Comparison of ENCODE assay signal across 8 mouse cellular contexts in the genomic region with DNA sequence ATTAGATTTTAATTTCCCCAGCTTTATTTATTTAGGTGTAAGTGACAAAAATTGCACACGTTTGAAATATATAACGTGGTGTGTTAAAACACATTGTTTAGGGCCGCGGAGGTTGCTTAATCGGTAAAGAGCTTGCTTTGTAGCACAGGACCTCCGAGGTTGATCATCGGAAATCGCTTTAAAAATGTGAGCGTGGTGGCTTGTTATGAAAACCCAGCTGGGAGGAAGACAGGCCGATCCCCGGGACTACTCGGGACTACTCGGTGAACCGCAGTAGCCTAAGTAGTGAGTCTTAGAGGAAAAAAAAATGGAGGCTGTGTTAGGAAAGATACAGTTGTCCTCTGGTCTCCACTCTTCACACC. TPM values are rescaled to one million over a fixed set of nuclear protein-coding genes. Genes with fewer than 3 reads are reported as not detected.
DNase-seq lines count a peak whose midpoint lies in the region; ATAC-seq and TF ChIP-seq lines count a peak whose summit lies in the region.

No protein-coding gene starts in this region.

- TF ChIP-seq CTCF in MEL (IDR thresholded peaks at IDR 0.05 in 2 of 3, conservative IDR thresholded peaks at IDR 0.05 in 1 of 3; ENCODE audit: control insufficient read depth in 1 of 3, insufficient read depth in 1 of 3, low read depth in 2 of 3, low read length in 3 of 3, poor library complexity in 1 of 3, severe bottlenecking in 1 of 3) = no peak

- 2% methylated on average over 14 of the region's 14 CpGs for WGBS in heart, embryonic 15.5 days
- WGBS in hindbrain, embryonic 11.5 days = 1% methylated on average over 14 of the region's 14 CpGs
- WGBS in midbrain, embryonic 13.5 days = 4% methylated on average over 14 of the region's 14 CpGs

- no peaks in the 10 kb centered on the region for H3K27me3 ChIP-seq in heart, embryonic 15.5 days
- H3K27me3 ChIP-seq in MEL (ENCODE audit: control insufficient read depth in 1 of 2, insufficient read depth in 2 of 2, low read length in 2 of 2) = no peaks in the 10 kb centered on the region
- no peaks in the 10 kb centered on the region for H3K27me3 ChIP-seq in hindbrain, embryonic 11.5 days (ENCODE audit: control insufficient read depth, insufficient read depth, low read length)
- H3K27me3 ChIP-seq in midbrain, embryonic 13.5 days = no peaks in the 10 kb centered on the region

- H3K36me3 ChIP-seq in heart, embryonic 15.5 days = no peaks in the 10 kb centered on the region
- peaks cover 0 to 23% of the 10 kb centered on the region in 2 experiments; a peak in 3 of 4 replicates for H3K36me3 ChIP-seq in MEL (ENCODE audit: control insufficient read depth in 1 of 2, insufficient read depth in 2 of 2, low read length in 2 of 2)
- H3K36me3 ChIP-seq in hindbrain, embryonic 11.5 days (ENCODE audit: control insufficient read depth, insufficient read depth, low read length) = no peaks in the 10 kb centered on the region
- peaks cover 2% of the 10 kb centered on the region; the same call in 1 of the 2 replicates for H3K36me3 ChIP-seq in midbrain, embryonic 13.5 days

- peak overlapping the region; percentile 81; the same call in 1 of the 2 replicates for H3K27ac ChIP-seq in heart, embryonic 15.5 days
- H3K27ac ChIP-seq in MEL (ENCODE audit: control insufficient read depth, low read depth, low read length) = peak overlapping the region; percentile 96
- H3K27ac ChIP-seq in hindbrain, embryonic 11.5 days (ENCODE audit: low read depth, low read length) = no peak overlapping the region
- H3K27ac ChIP-seq in midbrain, embryonic 13.5 days = peak overlapping the region; percentile 70

- H3K4me2 ChIP-seq in heart, embryonic 15.5 days = peak overlapping the region; percentile 80
- H3K4me2 ChIP-seq in hindbrain, embryonic 11.5 days (replicated peaks; ENCODE audit: low read depth, low read length) = peak overlapping the region; percentile 42
- peak overlapping the region; percentile 80 for H3K4me2 ChIP-seq in midbrain, embryonic 13.5 days (replicated peaks)

- no peak for TF ChIP-seq RAD21 in MEL (IDR thresholded peaks at IDR 0.05; ENCODE audit: low read depth, low read length)

- peaks cover 34% of the 10 kb centered on the region for H3K79me2 ChIP-seq in MEL (ENCODE audit: control insufficient read depth, insufficient read depth, low read length, poor library complexity)

- no peak for TF ChIP-seq EP300 in MEL (IDR thresholded peaks at IDR 0.05; ENCODE audit: low read depth in 1 of 2, low read length in 2 of 2)

- H3K9me3 ChIP-seq in heart, embryonic 15.5 days (replicated peaks) = no peaks in the 10 kb centered on the region
- no peaks in the 10 kb centered on the region for H3K9me3 ChIP-seq in MEL (replicated peaks; ENCODE audit: insufficient read depth, low read length)
- H3K9me3 ChIP-seq in hindbrain, embryonic 11.5 days (ENCODE audit: control insufficient read depth, low read length) = no peaks in the 10 kb centered on the region
- no peaks in the 10 kb centered on the region for H3K9me3 ChIP-seq in midbrain, embryonic 13.5 days

- peaks cover 29% of the 10 kb centered on the region for H3K4me1 ChIP-seq in heart, embryonic 15.5 days (replicated peaks)
- peaks cover 14 to 15% of the 10 kb centered on the region in 2 experiments for H3K4me1 ChIP-seq in MEL (ENCODE audit: control insufficient read depth in 1 of 2, insufficient read depth in 2 of 2, low read length in 2 of 2)
- H3K4me1 ChIP-seq in hindbrain, embryonic 11.5 days (replicated peaks; ENCODE audit: control insufficient read depth, insufficient read depth, low read length) = no peaks in the 10 kb centered on the region; the same call in 1 of the 2 replicates
- H3K4me1 ChIP-seq in midbrain, embryonic 13.5 days (replicated peaks) = peaks cover 28% of the 10 kb centered on the region

- peak overlapping the region; percentile 60 for H3K9ac ChIP-seq in heart, embryonic 15.5 days
- peak overlapping the region; percentile 90 for H3K9ac ChIP-seq in MEL (ENCODE audit: control insufficient read depth, low read depth, low read length, poor library complexity, severe bottlenecking)
- peak overlapping the region; percentile 53 for H3K9ac ChIP-seq in hindbrain, embryonic 11.5 days (ENCODE audit: low read depth, low read length)
- peak overlapping the region; percentile 77 for H3K9ac ChIP-seq in midbrain, embryonic 13.5 days (replicated peaks)

- DNase-seq in heart, adult 18-20 months = no peak
- peak; percentile 62 for DNase-seq in MEL (ENCODE audit: low read depth, low spot score)
- DNase-seq in hindbrain, embryonic 11.5 days (ENCODE audit: low spot score) = peak; percentile 44
- no peak for DNase-seq in cerebellum, postnatal 10 days
- no peak for DNase-seq in cerebellum, postnatal 4 days (ENCODE audit: low spot score in 2 of 2)
- DNase-seq in adrenal gland, postnatal 25 days = no peak

- H3K4me3 ChIP-seq in heart, embryonic 15.5 days = peak overlapping the region; percentile 73
- H3K4me3 ChIP-seq in MEL (ENCODE audit: control insufficient read depth in 1 of 2, insufficient read depth in 1 of 2, low read depth in 2 of 2, low read length in 2 of 2) = peak overlapping the region; percentile 73 to 96
- peak overlapping the region; percentile 44 for H3K4me3 ChIP-seq in hindbrain, embryonic 11.5 days (ENCODE audit: low read depth, low read length)
- H3K4me3 ChIP-seq in midbrain, embryonic 13.5 days (replicated peaks) = peak overlapping the region; percentile 72

- TF ChIP-seq POLR2A in MEL (IDR thresholded peaks at IDR 0.05; ENCODE audit: control insufficient read depth in 1 of 2, insufficient read depth in 1 of 2, low read depth in 1 of 2, low read length in 2 of 2, poor library complexity in 1 of 2) = no peak

- ATAC-seq in heart, embryonic 15.5 days (replicated peaks; ENCODE audit: insufficient number of reproducible peaks, insufficient read depth, low FRiP score, low read depth) = no peak
- no peak for ATAC-seq in hindbrain, embryonic 11.5 days (ENCODE audit: low FRiP score)
- no peak for ATAC-seq in midbrain, embryonic 13.5 days

TF ChIP-seq in MEL, 35 proteins besides CTCF, POLR2A, EP300 and RAD21 (continues in another document):
- no peak for TF ChIP-seq POLR2AphosphoS2 (IDR thresholded peaks at IDR 0.05; ENCODE audit: low read length)
- TF ChIP-seq SMC3 (IDR thresholded peaks at IDR 0.05; ENCODE audit: low read depth, low read length) = no peak
- TF ChIP-seq ZC3H11A (IDR thresholded peaks at IDR 0.05; ENCODE audit: low read depth, low read length) = no peak
- TF ChIP-seq NRF1 (IDR thresholded peaks at IDR 0.05; ENCODE audit: insufficient read depth, low read depth, low read length, poor library complexity, severe bottlenecking) = no peak

RNA-seq across cellular contexts. Expression of gene Prr3, which starts 14.8 kb away (rescaled TPM):
- 13.7 and 20.4 TPM in 2 replicates for polyA plus RNA-seq in heart, embryonic 15.5 days (2015; fragmentation: Nextera tagmentation; extraction: Ambion mirVana)
- 1 to 10 TPM; 3.3 to 3.4 TPM for total RNA-seq in heart, adult 18-20 months (2021)
- 12.2 and 13.8 TPM in 2 replicates for total RNA-seq in MEL (2012; rRNA removed)
- 10 to 100 TPM in 1 of 2 experiments, not detected in 1; 48.1 TPM for polyA plus RNA-seq in MEL (2012; ENCODE audit: insufficient read depth in 1 of 2, insufficient read length in 2 of 2, low read depth in 1 of 2, low replicate concordance in 2 of 2, missing spikeins in 1 of 2)
- polyA plus RNA-seq in hindbrain, embryonic 11.5 days (2014; fragmentation: Nextera tagmentation; extraction: Ambion mirVana) = 39.6 and 45.2 TPM in 2 replicates
- polyA plus RNA-seq in midbrain, embryonic 13.5 days (2015; fragmentation: Nextera tagmentation; extraction: Ambion mirVana) = 69.0 and 74.6 TPM in 2 replicates
- total RNA-seq in adrenal gland, postnatal 25 days (2021) = 26.8 and 27.8 TPM in 2 replicates

RNA-seq across cellular contexts. Expression of gene Gnl1, which starts 15.2 kb away (rescaled TPM):
- 31.4 and 37.8 TPM in 2 replicates for polyA plus RNA-seq in heart, embryonic 15.5 days (2015; fragmentation: Nextera tagmentation; extraction: Ambion mirVana)
- total RNA-seq in heart, adult 18-20 months (2021) = 10 to 100 TPM; 32.0 to 34.7 TPM
- total RNA-seq in MEL (2012; rRNA removed) = 50.7 and 57.1 TPM in 2 replicates
- 10 to 100 TPM in 1 of 2 experiments, not detected in 1; 98.5 TPM for polyA plus RNA-seq in MEL (2012; ENCODE audit: insufficient read depth in 1 of 2, insufficient read length in 2 of 2, low read depth in 1 of 2, low replicate concordance in 2 of 2, missing spikeins in 1 of 2)
- polyA plus RNA-seq in hindbrain, embryonic 11.5 days (2014; fragmentation: Nextera tagmentation; extraction: Ambion mirVana) = 28.0 and 29.8 TPM in 2 replicates
- polyA plus RNA-seq in midbrain, embryonic 13.5 days (2015; fragmentation: Nextera tagmentation; extraction: Ambion mirVana) = 46.4 and 50.3 TPM in 2 replicates
- total RNA-seq in adrenal gland, postnatal 25 days (2021) = 43.9 and 52.5 TPM in 2 replicates

RNA-seq across cellular contexts. Expression of gene Abcf1, which starts 25.3 kb away (rescaled TPM):
- 57.8 and 71.3 TPM in 2 replicates for polyA plus RNA-seq in heart, embryonic 15.5 days (2015; fragmentation: Nextera tagmentation; extraction: Ambion mirVana)
- 10 to 100 TPM; 67.3 to 68.4 TPM for total RNA-seq in heart, adult 18-20 months (2021)
- total RNA-seq in MEL (2012; rRNA removed) = 137 and 142 TPM in 2 replicates
- 100 to 1,000 TPM in 1 of 2 experiments, not detected in 1; 312 TPM for polyA plus RNA-seq in MEL (2012; ENCODE audit: insufficient read depth in 1 of 2, insufficient read length in 2 of 2, low read depth in 1 of 2, low replicate concordance in 2 of 2, missing spikeins in 1 of 2)
- polyA plus RNA-seq in hindbrain, embryonic 11.5 days (2014; fragmentation: Nextera tagmentation; extraction: Ambion mirVana) = 97.8 and 117 TPM in 2 replicates
- polyA plus RNA-seq in midbrain, embryonic 13.5 days (2015; fragmentation: Nextera tagmentation; extraction: Ambion mirVana) = 107 and 112 TPM in 2 replicates
- total RNA-seq in adrenal gland, postnatal 25 days (2021) = 99.5 and 116 TPM in 2 replicates

RNA-seq across cellular contexts. Expression of gene H2-T24, which starts 25.5 kb away (rescaled TPM):
- 1.3 and 2.7 TPM in 2 replicates for polyA plus RNA-seq in heart, embryonic 15.5 days (2015; fragmentation: Nextera tagmentation; extraction: Ambion mirVana)
- total RNA-seq in heart, adult 18-20 months (2021) = 1 to 10 TPM; 6.5 to 6.7 TPM
- total RNA-seq in MEL (2012; rRNA removed) = 25.4 and 25.9 TPM in 2 replicates
- polyA plus RNA-seq in MEL (2012; ENCODE audit: insufficient read depth in 1 of 2, insufficient read length in 2 of 2, low read depth in 1 of 2, low replicate concordance in 2 of 2, missing spikeins in 1 of 2) = 10 to 100 TPM in 1 of 2 experiments, not detected in 1; 14.1 TPM
- polyA plus RNA-seq in hindbrain, embryonic 11.5 days (2014; fragmentation: Nextera tagmentation; extraction: Ambion mirVana) = 4.1 and 5.9 TPM in 2 replicates
- 7.8 and 8.1 TPM in 2 replicates for polyA plus RNA-seq in midbrain, embryonic 13.5 days (2015; fragmentation: Nextera tagmentation; extraction: Ambion mirVana)
- 4.6 and 6.4 TPM in 2 replicates for total RNA-seq in adrenal gland, postnatal 25 days (2021)

RNA-seq across cellular contexts. Expression of gene H2-T23, which starts 37.8 kb away (rescaled TPM):
- polyA plus RNA-seq in heart, embryonic 15.5 days (2015; fragmentation: Nextera tagmentation; extraction: Ambion mirVana) = 4.7 and 11.6 TPM in 2 replicates
- total RNA-seq in heart, adult 18-20 months (2021) = 10 to 100 TPM; 31.7 to 56.7 TPM
- total RNA-seq in MEL (2012; rRNA removed) = 18.3 and 20.3 TPM in 2 replicates
- 10 to 100 TPM in 1 of 2 experiments, not detected in 1; 12.2 TPM for polyA plus RNA-seq in MEL (2012; ENCODE audit: insufficient read depth in 1 of 2, insufficient read length in 2 of 2, low read depth in 1 of 2, low replicate concordance in 2 of 2, missing spikeins in 1 of 2)
- 3.0 and 4.0 TPM in 2 replicates for polyA plus RNA-seq in hindbrain, embryonic 11.5 days (2014; fragmentation: Nextera tagmentation; extraction: Ambion mirVana)
- 4.3 and 5.2 TPM in 2 replicates for polyA plus RNA-seq in midbrain, embryonic 13.5 days (2015; fragmentation: Nextera tagmentation; extraction: Ambion mirVana)
- 30.5 and 46.6 TPM in 2 replicates for total RNA-seq in adrenal gland, postnatal 25 days (2021)

Comparison
In these comparisons a context has a peak if more than half of its experiments do, and no peak if none do; other contexts are left out.
1. DNase-seq: peak in MEL (single experiment) and hindbrain, embryonic 11.5 days (single experiment); none in heart, adult 18-20 months (0 of 2), cerebellum, postnatal 10 days (0 of 2), cerebellum, postnatal 4 days (0 of 2) and adrenal gland, postnatal 25 days (single experiment).
2. Peak in every context shown above with its lines, with median percentiles within 50 percentile points of each other: H3K4me2 ChIP-seq, H3K4me3 ChIP-seq and H3K9ac ChIP-seq.